13 mouse cellular contexts compared by ENCODE assay signal in genomic region chr2:170237959-170238358, GRCm38 (mm10).
A peak's percentile ranks its signal among the peaks of the same experiment; 100 is the strongest.
DNase-seq lines count a peak whose midpoint lies in the region; ATAC-seq lines count a peak whose summit lies in the region.
"Had no signal": no experiment of that assay in that cellular context is flagged by ENCODE, and none has a peak within 500 bp of the region (broad histone marks: within the 10 kb centered on the region; RNA-seq: fewer than 3 reads in every experiment).

No protein-coding gene starts in this region.

- no peak overlapping the region for H3K4me2 ChIP-seq in intestine, embryonic 14.5 days (ENCODE audit: low read length)
- no peak overlapping the region for H3K4me2 ChIP-seq in intestine, embryonic 15.5 days (replicated peaks)
- H3K4me2 ChIP-seq: liver, embryonic 13.5 days; neural tube, embryonic 12.5 days had no signal

- WGBS in intestine, embryonic 14.5 days = 93% methylated on average over 1 of the region's 1 CpGs
- WGBS in intestine, embryonic 15.5 days = 83% methylated on average over 1 of the region's 1 CpGs

- no peak overlapping the region for H3K9ac ChIP-seq in intestine, embryonic 14.5 days (ENCODE audit: low read length)
- no peak overlapping the region for H3K9ac ChIP-seq in intestine, embryonic 15.5 days
- H3K9ac ChIP-seq: liver, embryonic 13.5 days; neural tube, embryonic 12.5 days had no signal

- H3K4me1 ChIP-seq in intestine, embryonic 14.5 days (replicated peaks; ENCODE audit: control insufficient read depth, insufficient read depth, low read length) = no peaks in the 10 kb centered on the region
- H3K4me1 ChIP-seq in intestine, embryonic 15.5 days (replicated peaks) = no peaks in the 10 kb centered on the region
- H3K4me1 ChIP-seq: neural tube, embryonic 12.5 days had no signal

- DNase-seq in intestine, embryonic 14.5 days (ENCODE audit: low spot score) = no peak
- DNase-seq in CD4-positive helper T cell, adult 2 months (ENCODE audit: low read depth, low spot score) = peak; percentile 43
- peak; percentile 79 for DNase-seq in R1 (ENCODE audit: low read depth, low spot score)
- no peak for DNase-seq in left cerebral cortex, adult 8-10 months (ENCODE audit: low spot score in 2 of 2)
- no peak for DNase-seq in cerebellum, adult 9-11 months
- no peak for DNase-seq in right cerebral cortex, postnatal 10 days (ENCODE audit: low spot score in 2 of 2)
- DNase-seq: adrenal gland, postnatal 25 days; gastrocnemius, postnatal 25 days; kidney, postnatal 10 days; liver, embryonic 13.5 days had no signal

- no peaks in the 10 kb centered on the region for H3K36me3 ChIP-seq in intestine, embryonic 14.5 days (ENCODE audit: control insufficient read depth, insufficient read depth, low read length)
- H3K36me3 ChIP-seq in intestine, embryonic 15.5 days = no peaks in the 10 kb centered on the region
- H3K36me3 ChIP-seq: liver, embryonic 13.5 days; neural tube, embryonic 12.5 days had no signal

- H3K27me3 ChIP-seq in intestine, embryonic 14.5 days (replicated peaks; ENCODE audit: control insufficient read depth, insufficient read depth, low read length) = no peaks in the 10 kb centered on the region
- H3K27me3 ChIP-seq in intestine, embryonic 15.5 days (replicated peaks) = no peaks in the 10 kb centered on the region
- H3K27me3 ChIP-seq: liver, embryonic 13.5 days; neural tube, embryonic 12.5 days had no signal

- H3K27ac ChIP-seq in intestine, embryonic 14.5 days (ENCODE audit: low read depth) = no peak overlapping the region
- no peak overlapping the region for H3K27ac ChIP-seq in intestine, embryonic 15.5 days
- H3K27ac ChIP-seq: liver, embryonic 13.5 days; neural tube, embryonic 12.5 days had no signal

- H3K4me3 ChIP-seq in intestine, embryonic 14.5 days (ENCODE audit: low read depth, low read length) = no peak overlapping the region
- no peak overlapping the region for H3K4me3 ChIP-seq in intestine, embryonic 15.5 days (replicated peaks)
- H3K4me3 ChIP-seq: liver, embryonic 13.5 days; neural tube, embryonic 12.5 days had no signal

- ATAC-seq in intestine, embryonic 14.5 days (replicated peaks; ENCODE audit: low FRiP score, low TSS enrichment, low read depth) = 0 out of 2 replicates have a peak, but pooled peaks have one; percentile 32
- no peak for ATAC-seq in intestine, embryonic 15.5 days
- ATAC-seq in megakaryocyte, adult 5-6 weeks (ENCODE audit: poor library complexity, severe bottlenecking) = peak; percentile 75

- H3K9me3 ChIP-seq in intestine, embryonic 14.5 days (ENCODE audit: control insufficient read depth, low read length) = no peaks in the 10 kb centered on the region
- no peaks in the 10 kb centered on the region for H3K9me3 ChIP-seq in intestine, embryonic 15.5 days
- H3K9me3 ChIP-seq: liver, embryonic 13.5 days; neural tube, embryonic 12.5 days had no signal

Comparison
In these comparisons a context has a peak if more than half of its experiments do, and no peak if none do; other contexts are left out.
1. DNase-seq: peak in CD4-positive helper T cell, adult 2 months (single experiment) and R1 (single experiment); none in intestine, embryonic 14.5 days (single experiment), left cerebral cortex, adult 8-10 months (0 of 2), cerebellum, adult 9-11 months (single experiment) and right cerebral cortex, postnatal 10 days (0 of 2).